Mouse (Mus musculus) myocyte (in vitro differentiated cells): Measurements from ENCODE around the gene Nkx3-2.

Experiments
- E2F4 ChIP-seq: IDR thresholded peaks from one replicate; pipeline ENCODE4 v1.6.1; 2011; ENCODE audit warnings: mild to moderate bottlenecking, control low read depth, moderate library complexity; ENCODE audit not compliant: insufficient read depth
- MAX ChIP-seq: IDR thresholded peaks from one replicate; pipeline ENCODE4 v1.6.1; 2011; ENCODE audit warnings: low read depth, mild to moderate bottlenecking, control low read depth
- MYOD1 ChIP-seq, 3 experiments: IDR thresholded peaks; one replicate each; pipeline ENCODE4 v1.6.1; 2011; ENCODE audit warnings: control low read depth in 2 of 3, low read depth in 2 of 3, mild to moderate bottlenecking in 2 of 3, moderate library complexity in 1 of 3; ENCODE audit not compliant: insufficient read length in 2 of 3, control insufficient read depth in 1 of 3
- MYOG ChIP-seq, 3 experiments: IDR thresholded peaks; one replicate each; pipeline ENCODE4 v1.6.1; 2011; ENCODE audit warnings: control low read depth in 2 of 3, low read depth in 2 of 3, mild to moderate bottlenecking in 2 of 3; ENCODE audit not compliant: insufficient read length in 2 of 3, control insufficient read depth in 1 of 3, insufficient read depth in 1 of 3
- POLR2A ChIP-seq: IDR thresholded peaks from one replicate; pipeline ENCODE4 v1.6.1; 2011; ENCODE audit warnings: low read depth, mild to moderate bottlenecking, control low read depth, moderate library complexity; ENCODE audit not compliant: insufficient read length
- POLR2AphosphoS2 ChIP-seq: IDR thresholded peaks from one replicate; pipeline ENCODE4 v1.6.1; 2011; ENCODE audit warnings: low read depth, control low read depth; ENCODE audit not compliant: insufficient read length
- SRF ChIP-seq: IDR thresholded peaks from one replicate; pipeline ENCODE4 v1.6.1; 2011; ENCODE audit warnings: low read depth; ENCODE audit not compliant: control insufficient read depth, insufficient read length
- TCF12 ChIP-seq: IDR thresholded peaks from one replicate; pipeline ENCODE4 v1.6.1; 2011; ENCODE audit warnings: mild to moderate bottlenecking, control low read depth; ENCODE audit not compliant: poor library complexity, insufficient read depth, severe bottlenecking

GRCm38 (mm10) chr5:41765626-41766405 is 1.5 kb upstream of the Nkx3-2 start:
- TF ChIP-seq POLR2A (no peak), POLR2AphosphoS2 (no peak), MYOD1 (IDR thresholded peaks at IDR 0.05; ENCODE audit: control insufficient read depth in 1 of 3, insufficient read length in 2 of 3, low read depth in 2 of 3) (no peak), SRF (no peak), E2F4 (no peak), MAX (no peak), TCF12 (no peak), MYOG (IDR thresholded peaks at IDR 0.05; ENCODE audit: control insufficient read depth in 1 of 3, insufficient read depth in 1 of 3, insufficient read length in 2 of 3, low read depth in 2 of 3) (no peak)
